Mouse (Mus musculus) embryonic facial prominence, embryonic 10.5 days (tissue): ENCODE data around the gene Lrrc25. TPM values are rescaled to one million over a fixed set of nuclear protein-coding genes. Genes with fewer than 3 reads are reported as not detected.
"Not testable (repeated sequence)": the region's sequence is repeated elsewhere in the genome, so short reads cannot be mapped to it uniquely, and the experiment has no call there.

ENCODE experiments used
- DNase-seq: peaks from one replicate; pipeline ENCODE4 v3.0.0-alpha.2; 2017; ENCODE audit warnings: low spot score
- H3K27ac ChIP-seq: fragments of 300-500 bp; sonication (generic); replicated peaks from 2 replicates; pipeline ENCODE4 v1.5.1; 2016; ENCODE audit warnings: mild to moderate bottlenecking
- H3K27me3 ChIP-seq: fragments of 300-500 bp; sonication (generic); replicated peaks from 2 replicates; pipeline ENCODE4 v1.6.1; 2016; ENCODE audit warnings: low read depth, mild to moderate bottlenecking; ENCODE audit not compliant: poor library complexity, severe bottlenecking
- H3K36me3 ChIP-seq: fragments of 300-500 bp; sonication (generic); replicated peaks from 2 replicates; pipeline ENCODE4 v1.6.1; 2016; ENCODE audit warnings: mild to moderate bottlenecking, moderate library complexity
- H3K4me1 ChIP-seq: fragments of 300-500 bp; sonication (generic); 2 replicates; pipeline ENCODE4 v1.6.1; 2016
- H3K4me3 ChIP-seq: fragments of 300-500 bp; sonication (generic); 2 replicates; pipeline ENCODE4 v1.5.1; 2016; ENCODE audit warnings: mild to moderate bottlenecking, moderate library complexity
- H3K9me3 ChIP-seq: fragments of 300-500 bp; sonication (generic); 2 replicates; pipeline ENCODE4 v1.6.1; 2016; ENCODE audit warnings: mild to moderate bottlenecking
- WGBS: fragments of 180-500 bp; shearing (Covaris S2); methylation state at CpG from one replicate; pipeline ENCODE4 v1.1.7; 2016; 5-methylcytosine and 5-hydroxymethylcytosine counted together
- polyA plus RNA-seq: library from polyadenylated mRNA; unstranded; fragments of >200 nt; fragmentation: Nextera tagmentation; extraction: Ambion mirVana; gene quantifications from 2 replicates; pipeline ENCODE4 v1.2.1, GENCODE M21; 2016

The Lrrc25 gene
- polyA plus RNA-seq, result 0.77 and 0.79 TPM in 2 replicates

- Histone ChIP-seq H3K9me3 (no peaks in the 10 kb centered on the region), H3K27ac (no peak within 1 kb of the TSS), H3K4me1 (peaks cover 36% of the 10 kb centered on the region), H3K36me3 (no peaks in the 10 kb centered on the region), H3K27me3 (peaks cover 12% of the 10 kb centered on the region), H3K4me3 (no peak within 1 kb of the TSS; the same call in 1 of the 2 replicates)
- WGBS, result 83% methylated on average over 3 of the region's 3 CpGs
- no peak for DNase-seq
Observed at GRCm38 (mm10) chr8:70615894-70616293, at the start of gene Lrrc25. TSS of gene Lrrc25 (plus strand) at chr8:70616155.

- H3K4me1 ChIP-seq, result peaks cover 8% of the 10 kb centered on the region
- H3K4me3 ChIP-seq, result no peak overlapping the region
- no peak overlapping the region for H3K27ac ChIP-seq
- H3K9me3 ChIP-seq, result no peaks in the 10 kb centered on the region
- DNase-seq, result no peak
- H3K27me3 ChIP-seq, result no peaks in the 10 kb centered on the region
- H3K36me3 ChIP-seq, result peaks cover 38% of the 10 kb centered on the region
Observed at GRCm38 (mm10) chr8:70570360-70570759, 45.6 kb upstream of the Lrrc25 start.

- no peak for DNase-seq
- peaks cover 3% of the 10 kb centered on the region; the same call in 1 of the 2 replicates for H3K4me1 ChIP-seq
- H3K27ac ChIP-seq, result no peak overlapping the region
- H3K9me3 ChIP-seq, result no peaks in the 10 kb centered on the region
- H3K4me3 ChIP-seq, result no peak overlapping the region
- peaks cover 36% of the 10 kb centered on the region for H3K36me3 ChIP-seq
- WGBS, result 87% methylated on average over 6 of the region's 6 CpGs
- H3K27me3 ChIP-seq, result no peaks in the 10 kb centered on the region
Observed at GRCm38 (mm10) chr8:70570990-70571389, 45.0 kb upstream of the Lrrc25 start.

- Histone ChIP-seq H3K27ac (no peak overlapping the region), H3K4me3 (no peak overlapping the region), H3K4me1 (peaks cover 3% of the 10 kb centered on the region; the same call in 1 of the 2 replicates), H3K9me3 (no peaks in the 10 kb centered on the region), H3K27me3 (no peaks in the 10 kb centered on the region), H3K36me3 (peaks cover 52% of the 10 kb centered on the region)
- DNase-seq, result no peak
Observed at GRCm38 (mm10) chr8:70574302-70574701, 41.7 kb upstream of the Lrrc25 start.

- Histone ChIP-seq H3K27ac (no peak overlapping the region), H3K36me3 (peaks cover 54% of the 10 kb centered on the region), H3K27me3 (no peaks in the 10 kb centered on the region), H3K4me1 (peaks cover 3% of the 10 kb centered on the region; the same call in 1 of the 2 replicates), H3K4me3 (no peak overlapping the region), H3K9me3 (no peaks in the 10 kb centered on the region)
- WGBS, result 86% methylated on average over 4 of the region's 4 CpGs
- DNase-seq, result no peak
Observed at GRCm38 (mm10) chr8:70574915-70575314, 41.0 kb upstream of the Lrrc25 start.

- no peaks in the 10 kb centered on the region for H3K27me3 ChIP-seq
- peaks cover 77% of the 10 kb centered on the region for H3K36me3 ChIP-seq
Observed at GRCm38 (mm10) chr8:70577207-70577606, 38.7 kb upstream of the Lrrc25 start.

GRCm38 (mm10) chr8:70583476-70584387, 32.2 kb upstream of the Lrrc25 start:
- H3K4me1 ChIP-seq, result 0 out of 2 replicates have a peak, but pooled peaks cover 4% of the 10 kb centered on the region
- no peak overlapping the region for H3K4me3 ChIP-seq
- 95% methylated on average over 18 of the region's 18 CpGs for WGBS
- DNase-seq, result no peak
- no peaks in the 10 kb centered on the region for H3K9me3 ChIP-seq
- H3K27me3 ChIP-seq, result no peaks in the 10 kb centered on the region
- H3K36me3 ChIP-seq, result peaks cover 95% of the 10 kb centered on the region
- no peak overlapping the region for H3K27ac ChIP-seq

More at GRCm38 (mm10) chr8:70577207-70577606, 38.7 kb upstream of the Lrrc25 start:
- Histone ChIP-seq H3K27ac (no peak overlapping the region), H3K9me3 (no peaks in the 10 kb centered on the region), H3K4me3 (no peak overlapping the region), H3K4me1 (no peaks in the 10 kb centered on the region; the same call in 1 of the 2 replicates)
- no peak for DNase-seq
- 92% methylated on average over 3 of the region's 3 CpGs for WGBS

- no peak for DNase-seq
- Histone ChIP-seq H3K4me3 (no peak overlapping the region), H3K4me1 (0 out of 2 replicates have a peak, but pooled peaks cover 4% of the 10 kb centered on the region), H3K27me3 (no peaks in the 10 kb centered on the region), H3K9me3 (no peaks in the 10 kb centered on the region), H3K27ac (no peak overlapping the region), H3K36me3 (peaks cover 98% of the 10 kb centered on the region)
- 91% methylated on average over 9 of the region's 9 CpGs for WGBS
Observed at GRCm38 (mm10) chr8:70584606-70585257, 31.2 kb upstream of the Lrrc25 start.

GRCm38 (mm10) chr8:70585258-70585652, 30.7 kb upstream of the Lrrc25 start:
- no peaks in the 10 kb centered on the region for H3K9me3 ChIP-seq
- H3K4me3 ChIP-seq, result no peak overlapping the region
- H3K4me1 ChIP-seq, result 0 out of 2 replicates have a peak, but pooled peaks cover 4% of the 10 kb centered on the region
- no peak overlapping the region for H3K27ac ChIP-seq
- no peaks in the 10 kb centered on the region for H3K27me3 ChIP-seq
- 42% methylated on average over 7 of the region's 7 CpGs for WGBS
- DNase-seq, result peak; percentile 62
- peaks cover 99% of the 10 kb centered on the region for H3K36me3 ChIP-seq

- H3K27ac ChIP-seq, DNase-seq, H3K27me3 ChIP-seq, H3K4me3 ChIP-seq, H3K9me3 ChIP-seq, H3K4me1 ChIP-seq: not testable (repeated sequence)
- H3K36me3 ChIP-seq, result peaks cover 93% of the 10 kb centered on the region
- WGBS, result 93% methylated on average over 4 of the region's 4 CpGs
Observed at GRCm38 (mm10) chr8:70587955-70588354, 28.0 kb upstream of the Lrrc25 start.

- Histone ChIP-seq H3K4me1 (peaks cover 40% of the 10 kb centered on the region), H3K4me3 (0 out of 2 replicates have a peak overlapping the region, but pooled peaks have one; percentile 14), H3K27me3 (peaks cover 15% of the 10 kb centered on the region), H3K36me3 (peaks cover 72% of the 10 kb centered on the region), H3K27ac (no peak overlapping the region), H3K9me3 (no peaks in the 10 kb centered on the region)
- no peak for DNase-seq
- WGBS, result 89% methylated on average over 12 of the region's 12 CpGs
Observed at GRCm38 (mm10) chr8:70591569-70591968, 24.4 kb upstream of the Lrrc25 start.

- H3K9me3 ChIP-seq, result no peaks in the 10 kb centered on the region
- H3K27ac ChIP-seq, result peak overlapping the region; percentile 86
- peak overlapping the region; percentile 85 for H3K4me3 ChIP-seq
- WGBS, result 51% methylated on average over 8 of the region's 8 CpGs
- DNase-seq, result no peak
- peaks cover 56% of the 10 kb centered on the region for H3K4me1 ChIP-seq
- peaks cover 72% of the 10 kb centered on the region for H3K36me3 ChIP-seq
- H3K27me3 ChIP-seq, result peaks cover 30% of the 10 kb centered on the region
Observed at GRCm38 (mm10) chr8:70593173-70593572, 22.8 kb upstream of the Lrrc25 start.
